Mouse (Mus musculus) limb, embryonic 14.5 days (tissue): ENCODE results near the gene Mrpl57. TPM values are rescaled to one million over a fixed set of nuclear protein-coding genes. Genes with fewer than 3 reads are reported as not detected.

Experiments used
- ATAC-seq: fragments of 200-750 bp; cut with Nextera tagmentation; 2 replicates; pipeline ENCODE4 v1.8.0; 2017; ENCODE audit warnings: low read depth, moderate number of reproducible peaks, moderate TSS enrichment; ENCODE audit not compliant: low FRiP score
- DNase-seq: peaks from one replicate; pipeline ENCODE4 v3.0.0-alpha.2; 2015; ENCODE audit warnings: low spot score
- H3K27ac ChIP-seq: fragments of 300-500 bp; sonication (generic); replicated peaks from 2 replicates; pipeline ENCODE4 v1.5.1; 2014; ENCODE audit warnings: low read depth, mild to moderate bottlenecking, low read length, moderate library complexity, mixed read lengths
- H3K27me3 ChIP-seq: fragments of 300-500 bp; sonication (generic); 2 replicates; pipeline ENCODE4 v1.6.1; 2014; ENCODE audit warnings: low read length, mixed read lengths; ENCODE audit not compliant: control insufficient read depth, insufficient read depth
- H3K36me3 ChIP-seq: fragments of 300-500 bp; sonication (generic); 2 replicates; pipeline ENCODE4 v1.6.1; 2014; ENCODE audit warnings: mild to moderate bottlenecking, low read length, moderate library complexity, mixed read lengths; ENCODE audit not compliant: control insufficient read depth, insufficient read depth
- H3K4me1 ChIP-seq: fragments of 300-500 bp; sonication (generic); 2 replicates; pipeline ENCODE4 v1.6.1; 2014; ENCODE audit warnings: antibody characterized with exemption, low read length, mixed read lengths; ENCODE audit not compliant: control insufficient read depth, insufficient read depth
- H3K4me2 ChIP-seq: fragments of 300-500 bp; sonication (generic); replicated peaks from 2 replicates; pipeline ENCODE4 v1.6.1; 2014; ENCODE audit warnings: low read depth, mild to moderate bottlenecking, low read length, moderate library complexity; ENCODE audit not compliant: severe bottlenecking
- H3K4me3 ChIP-seq: fragments of 300-500 bp; sonication (generic); replicated peaks from 2 replicates; pipeline ENCODE4 v1.5.1; 2014; ENCODE audit warnings: low read length
- H3K9ac ChIP-seq: fragments of 300-500 bp; sonication (generic); 2 replicates; pipeline ENCODE4 v1.6.1; 2014; ENCODE audit warnings: mild to moderate bottlenecking, low read depth, low read length, moderate library complexity; ENCODE audit not compliant: severe bottlenecking
- H3K9me3 ChIP-seq: fragments of 300-500 bp; sonication (generic); 2 replicates; pipeline ENCODE4 v1.6.1; 2016; ENCODE audit warnings: low read length; ENCODE audit not compliant: control insufficient read depth
- POLR2A ChIP-seq: fragments of 200-500 bp; IDR thresholded peaks from 2 replicates; pipeline ENCODE4 v1.8.0; 2012; ENCODE audit warnings: inconsistent platforms, mild to moderate bottlenecking, moderate library complexity, borderline replicate concordance; ENCODE audit not compliant: insufficient read depth, insufficient read length; ENCODE audit errors: extremely low read depth
- WGBS: fragments of 180-500 bp; shearing (Covaris S2); extraction: QIAGEN DNeasy Blood & Tissue Kit; methylation state at CpG from one replicate; pipeline ENCODE4 v1.1.7; 2014; 5-methylcytosine and 5-hydroxymethylcytosine counted together
- microRNA-seq: library from miRNA; unstranded; fragments of <30 nt; microRNA quantifications from one replicate; pipeline ENCODE4, GENCODE M21; 2016
- polyA plus RNA-seq, 2 experiments: library from polyadenylated mRNA; depleted of rRNA in 1 of 2; stranded (reverse) in 1 of 2; unstranded in 1 of 2; fragments of >200 nt; fragmentation: Nextera tagmentation in 1 of 2; extraction: Ambion mirVana in 1 of 2; gene quantifications; 2 replicates each; pipeline versions ENCODE4 v1.2.1 to v1.2.3; 2012 to 2014

Mrpl57 gene
- polyA plus RNA-seq, 2 experiments = 73.2 to 162 TPM

DNA sequence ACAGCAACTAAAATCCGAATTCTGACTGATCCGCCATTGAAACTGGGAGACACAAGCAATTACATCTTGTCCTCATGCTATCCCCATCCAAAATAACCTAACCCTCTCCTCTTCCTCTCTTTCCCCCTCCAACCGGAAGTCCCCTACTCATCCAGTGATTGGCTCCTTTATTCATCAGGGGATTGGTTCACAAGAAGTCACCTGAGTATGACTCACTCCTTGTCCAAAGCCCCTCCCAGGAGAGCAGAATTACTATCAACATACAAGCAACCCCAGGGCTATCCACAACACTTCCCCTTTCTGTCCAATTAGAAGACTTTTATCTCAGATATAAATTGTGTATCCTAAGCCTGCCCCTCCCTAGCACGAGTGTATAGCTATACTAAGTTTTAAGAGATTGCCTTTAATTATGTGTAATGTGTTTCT is 36.0 kb downstream of the Mrpl57 start:
- H3K4me3 ChIP-seq = no peak overlapping the region
- TF ChIP-seq POLR2A = no peak
- 85% methylated on average over 4 of the region's 4 CpGs for WGBS
- DNase-seq (no peak), ATAC-seq (no peak)
- no peaks in the 10 kb centered on the region for H3K4me1 ChIP-seq
- H3K9ac ChIP-seq = no peak overlapping the region
- H3K27ac ChIP-seq = no peak overlapping the region
- H3K27me3 ChIP-seq = no peaks in the 10 kb centered on the region
- H3K9me3 ChIP-seq = no peaks in the 10 kb centered on the region
- H3K36me3 ChIP-seq = peaks cover 69% of the 10 kb centered on the region
- no peak overlapping the region for H3K4me2 ChIP-seq

- Histone ChIP-seq H3K4me1 (no peaks in the 10 kb centered on the region), H3K4me3 (no peak overlapping the region), H3K27me3 (no peaks in the 10 kb centered on the region), H3K4me2 (no peak overlapping the region), H3K36me3 (peaks cover 68% of the 10 kb centered on the region), H3K9ac (no peak overlapping the region), H3K9me3 (no peaks in the 10 kb centered on the region), H3K27ac (no peak overlapping the region)
- ATAC-seq (no peak), DNase-seq (no peak)
- no peak for TF ChIP-seq POLR2A
- WGBS = 73% methylated on average over 2 of the region's 2 CpGs
These were observed 37.1 kb downstream of the Mrpl57 start for GRCm38 (mm10) chr14:57863129-57863528.

GRCm38 (mm10) chr14:57865256-57865655 is 39.2 kb downstream of the Mrpl57 start:
- H3K4me1 ChIP-seq = no peaks in the 10 kb centered on the region
- ATAC-seq (no peak), DNase-seq (no peak)
- no peak overlapping the region for H3K9ac ChIP-seq
- H3K4me3 ChIP-seq = no peak overlapping the region
- no peak for TF ChIP-seq POLR2A
- H3K36me3 ChIP-seq = peaks cover 76% of the 10 kb centered on the region
- H3K9me3 ChIP-seq = no peaks in the 10 kb centered on the region
- WGBS = 89% methylated on average over 3 of the region's 3 CpGs
- H3K27me3 ChIP-seq = no peaks in the 10 kb centered on the region
- H3K4me2 ChIP-seq = no peak overlapping the region
- no peak overlapping the region for H3K27ac ChIP-seq

DNA sequence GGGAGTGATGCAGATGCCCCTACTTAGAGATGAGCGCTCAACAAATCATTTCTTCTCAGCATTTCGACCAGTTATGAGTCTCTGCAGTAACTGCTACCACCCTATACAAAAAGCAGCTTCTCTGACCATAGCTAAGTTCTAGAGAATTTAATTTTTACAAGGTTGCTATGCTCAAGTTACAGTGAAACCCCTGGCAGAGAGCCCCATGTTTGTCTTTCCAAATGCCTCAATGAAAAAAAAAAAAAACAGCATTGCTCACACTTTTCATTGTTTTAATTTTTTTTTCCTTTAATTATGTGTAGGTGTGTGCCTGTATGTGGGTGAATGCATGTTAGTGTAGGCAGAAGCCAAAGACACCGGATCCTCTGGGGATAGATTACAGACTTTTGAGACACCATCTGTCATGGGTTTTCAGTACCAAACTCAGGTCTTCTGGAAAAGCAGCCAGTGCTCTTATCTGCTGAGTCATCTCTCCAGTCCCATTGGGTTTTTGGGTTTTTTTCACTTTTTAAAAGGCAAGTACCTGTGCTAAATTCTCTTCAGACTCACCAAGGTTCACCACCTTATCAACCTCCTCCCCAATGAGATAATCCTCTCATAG is 40.7 kb downstream of the Mrpl57 start:
- H3K4me1 ChIP-seq = no peaks in the 10 kb centered on the region
- H3K4me2 ChIP-seq = no peak overlapping the region
- H3K9me3 ChIP-seq = no peaks in the 10 kb centered on the region
- ATAC-seq (no peak), DNase-seq (no peak)
- peaks cover 67% of the 10 kb centered on the region for H3K36me3 ChIP-seq
- no peak overlapping the region for H3K27ac ChIP-seq
- H3K9ac ChIP-seq = no peak overlapping the region
- TF ChIP-seq POLR2A = no peak
- WGBS = 91% methylated on average over 3 of the region's 3 CpGs
- no peak overlapping the region for H3K4me3 ChIP-seq
- no peaks in the 10 kb centered on the region for H3K27me3 ChIP-seq

DNA sequence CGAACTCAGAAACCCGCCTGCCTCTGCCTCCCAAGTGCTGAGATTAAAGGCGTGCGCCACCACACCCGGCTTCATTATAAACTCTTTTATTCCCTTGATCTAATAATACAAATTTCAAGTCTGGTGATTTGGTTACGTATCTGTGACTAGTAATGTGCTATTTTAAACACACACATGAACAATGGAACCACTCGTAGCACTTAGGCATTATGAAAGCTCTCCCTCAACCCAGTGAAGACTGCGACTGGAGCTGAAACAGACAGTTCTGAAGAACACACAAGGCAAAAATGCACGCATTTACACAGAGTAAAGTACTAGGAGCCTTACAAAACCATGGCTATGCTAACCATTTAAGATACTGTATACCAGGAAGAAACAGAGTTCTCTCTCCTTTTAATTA is 51.9 kb downstream of the Mrpl57 start:
- Histone ChIP-seq H3K4me1 (peaks cover 2% of the 10 kb centered on the region; the same call in 1 of the 2 replicates), H3K9me3 (no peaks in the 10 kb centered on the region), H3K4me3 (no peak overlapping the region), H3K27ac (no peak overlapping the region), H3K27me3 (no peaks in the 10 kb centered on the region), H3K9ac (no peak overlapping the region), H3K4me2 (no peak overlapping the region), H3K36me3 (peaks cover 7% of the 10 kb centered on the region; the same call in 1 of the 2 replicates)
- ATAC-seq (no peak), DNase-seq (no peak)
- no peak for TF ChIP-seq POLR2A
- WGBS = 96% methylated on average over 9 of the region's 9 CpGs

Small RNA genes within 50 kb of the gene (microRNA-seq; reads per million reads assigned to microRNA genes)
- gene Mir3077 = not detected

Other genes starting within 250 kb of the Mrpl57 start
- gene Xpo4, start 160.8 kb upstream of the Mrpl57 start, polyA plus RNA-seq (2012; rRNA removed) = 15.5 and 16.2 TPM in 2 replicates
- gene Xpo4, start 160.8 kb upstream of the Mrpl57 start, polyA plus RNA-seq (2014; fragmentation: Nextera tagmentation; extraction: Ambion mirVana) = 27.4 and 30.9 TPM in 2 replicates
- not detected in 2 replicates for gene Gm49361, start 80.1 kb upstream of the Mrpl57 start, polyA plus RNA-seq (2012; rRNA removed)
- gene Gm49361, start 80.1 kb upstream of the Mrpl57 start, polyA plus RNA-seq (2014; fragmentation: Nextera tagmentation; extraction: Ambion mirVana) = not detected in 2 replicates
- 28.5 and 34.7 TPM in 2 replicates for gene Lats2, start 67.8 kb upstream of the Mrpl57 start, polyA plus RNA-seq (2012; rRNA removed)
- 25.3 and 29.7 TPM in 2 replicates for gene Lats2, start 67.8 kb upstream of the Mrpl57 start, polyA plus RNA-seq (2014; fragmentation: Nextera tagmentation; extraction: Ambion mirVana)
- gene Sap18, start 28.1 kb upstream of the Mrpl57 start, polyA plus RNA-seq (2012; rRNA removed) = 19.3 and 39.6 TPM in 2 replicates
- 37.5 and 45.6 TPM in 2 replicates for gene Sap18, start 28.1 kb upstream of the Mrpl57 start, polyA plus RNA-seq (2014; fragmentation: Nextera tagmentation; extraction: Ambion mirVana)
- gene Ska3, start within 50 bp of the Mrpl57 start, polyA plus RNA-seq (2012; rRNA removed) = 13.7 and 16.1 TPM in 2 replicates
- gene Ska3, start within 50 bp of the Mrpl57 start, polyA plus RNA-seq (2014; fragmentation: Nextera tagmentation; extraction: Ambion mirVana) = 18.0 and 22.7 TPM in 2 replicates
- 28.4 and 30.6 TPM in 2 replicates for gene Zdhhc20, start 64.0 kb downstream of the Mrpl57 start, polyA plus RNA-seq (2012; rRNA removed)
- gene Zdhhc20, start 64.0 kb downstream of the Mrpl57 start, polyA plus RNA-seq (2014; fragmentation: Nextera tagmentation; extraction: Ambion mirVana) = 57.6 and 63.9 TPM in 2 replicates
- gene Micu2, start 173.0 kb downstream of the Mrpl57 start, polyA plus RNA-seq (2012; rRNA removed) = 30.3 and 42.7 TPM in 2 replicates
- gene Micu2, start 173.0 kb downstream of the Mrpl57 start, polyA plus RNA-seq (2014; fragmentation: Nextera tagmentation; extraction: Ambion mirVana) = 67.1 and 68.3 TPM in 2 replicates
- gene Fgf9, start 244.3 kb downstream of the Mrpl57 start, polyA plus RNA-seq (2012; rRNA removed) = 5.2 and 5.3 TPM in 2 replicates
- 10.2 and 10.4 TPM in 2 replicates for gene Fgf9, start 244.3 kb downstream of the Mrpl57 start, polyA plus RNA-seq (2014; fragmentation: Nextera tagmentation; extraction: Ambion mirVana)